Mouse (Mus musculus) lung, embryonic 15.5 days (tissue): Measurements from ENCODE around the gene Gm11115. TPM values are rescaled to one million over a fixed set of nuclear protein-coding genes. Genes with fewer than 3 reads are reported as not detected.

ENCODE experiments used
- ATAC-seq: fragments of 200-750 bp; cut with Nextera tagmentation; 2 replicates; pipeline ENCODE4 v1.8.0; 2017; ENCODE audit warnings: moderate number of reproducible peaks, borderline replicate concordance; ENCODE audit not compliant: low FRiP score, low TSS enrichment; ENCODE audit errors: extremely low read depth
- H3K27ac ChIP-seq: fragments of 300-500 bp; sonication (generic); 2 replicates; pipeline ENCODE4 v1.5.1; 2015; ENCODE audit warnings: moderate library complexity, mild to moderate bottlenecking, inconsistent platforms
- H3K27me3 ChIP-seq: fragments of 300-500 bp; sonication (generic); 2 replicates; pipeline ENCODE4 v1.6.1; 2015; ENCODE audit warnings: inconsistent platforms
- H3K36me3 ChIP-seq: fragments of 300-500 bp; sonication (generic); 2 replicates; pipeline ENCODE4 v1.6.1; 2015; ENCODE audit warnings: inconsistent platforms
- H3K4me1 ChIP-seq: fragments of 300-500 bp; sonication (generic); 2 replicates; pipeline ENCODE4 v1.6.1; 2015; ENCODE audit warnings: inconsistent platforms
- H3K4me2 ChIP-seq: fragments of 300-500 bp; sonication (generic); 2 replicates; pipeline ENCODE4 v1.6.1; 2015; ENCODE audit warnings: inconsistent platforms, mild to moderate bottlenecking, moderate library complexity
- H3K4me3 ChIP-seq: fragments of 300-500 bp; sonication (generic); 2 replicates; pipeline ENCODE4 v1.5.1; 2015; ENCODE audit warnings: mild to moderate bottlenecking, inconsistent platforms
- H3K9ac ChIP-seq: fragments of 300-500 bp; sonication (generic); 2 replicates; pipeline ENCODE4 v1.6.1; 2015; ENCODE audit warnings: inconsistent platforms
- H3K9me3 ChIP-seq: fragments of 300-500 bp; sonication (generic); 2 replicates; pipeline ENCODE4 v1.6.1; 2016; ENCODE audit warnings: inconsistent platforms
- WGBS: fragments of 180-500 bp; shearing (Covaris S2); methylation state at CpG from one replicate; pipeline ENCODE4 v1.1.7; 2015; 5-methylcytosine and 5-hydroxymethylcytosine counted together
- polyA plus RNA-seq: library from polyadenylated mRNA; unstranded; fragments of >200 nt; fragmentation: Nextera tagmentation; extraction: Ambion mirVana; gene quantifications from 2 replicates; pipeline ENCODE4 v1.2.1, GENCODE M21; 2015

Gene Gm11115
- not detected in 2 replicates for polyA plus RNA-seq

GRCm38 (mm10) chr5:88153999-88154398 lies at the start of gene Gm11115:
Gm11115 (minus strand) TSS chr5:88154099.
- ATAC-seq = no peak
- no peaks in the 10 kb centered on the region for H3K4me1 ChIP-seq
- H3K4me3 ChIP-seq = no peak within 1 kb of the TSS
- no peak within 1 kb of the TSS for H3K9ac ChIP-seq
- H3K4me2 ChIP-seq = no peak within 1 kb of the TSS
- no peaks in the 10 kb centered on the region for H3K27me3 ChIP-seq
- no peaks in the 10 kb centered on the region for H3K36me3 ChIP-seq
- no peaks in the 10 kb centered on the region for H3K9me3 ChIP-seq
- no peak within 1 kb of the TSS for H3K27ac ChIP-seq

DNA sequence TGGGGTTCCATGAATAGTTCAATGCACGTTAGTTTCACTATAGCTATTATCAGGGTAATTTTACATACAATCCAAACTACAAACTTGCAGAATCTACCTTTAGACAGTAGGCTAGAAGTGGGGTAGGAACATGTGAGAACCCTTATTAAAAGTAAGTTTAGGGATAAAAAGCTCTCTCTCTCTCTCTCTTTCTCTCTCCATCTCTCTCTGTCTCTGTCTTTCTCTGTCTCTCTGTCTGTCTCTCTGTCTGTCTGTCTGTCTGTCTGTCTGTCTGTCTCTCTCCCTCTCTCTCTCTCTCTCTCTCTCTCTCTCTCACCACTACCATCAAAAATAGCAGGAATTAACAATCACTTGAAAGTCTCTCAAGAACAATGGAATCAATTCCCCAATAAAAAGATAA lies 42.5 kb downstream of the Gm11115 start, which contains the start of gene Gm11116:
Gm11116 (minus strand) TSS at position 101 of the 400 bp plus-strand sequence.
- Histone ChIP-seq H3K4me2 (no peak within 1 kb of the TSS), H3K9me3 (no peaks in the 10 kb centered on the region), H3K4me1 (no peaks in the 10 kb centered on the region), H3K27ac (no peak within 1 kb of the TSS), H3K4me3 (no peak within 1 kb of the TSS), H3K36me3 (no peaks in the 10 kb centered on the region), H3K9ac (no peak within 1 kb of the TSS), H3K27me3 (no peaks in the 10 kb centered on the region)
- 51% methylated on average over 1 of the region's 1 CpGs for WGBS
- ATAC-seq = no peak

Other genes with a start within 250 kb of the Gm11115 start
- gene Csn3, start 228.5 kb downstream of the Gm11115 start, polyA plus RNA-seq = not detected in 2 replicates
- not detected in 2 replicates for gene 2310003L06Rik, start 184.6 kb downstream of the Gm11115 start, polyA plus RNA-seq
- not detected in 2 replicates for gene Gm28434, start 184.6 kb downstream of the Gm11115 start, polyA plus RNA-seq
- not detected in 2 replicates for gene Cabs1, start 174.7 kb downstream of the Gm11115 start, polyA plus RNA-seq
- not detected in 2 replicates for gene Smr3a, start 151.6 kb downstream of the Gm11115 start, polyA plus RNA-seq
- not detected in 2 replicates for gene Smr2, start 67.5 kb downstream of the Gm11115 start, polyA plus RNA-seq
- gene Gm11116, start 42.6 kb downstream of the Gm11115 start, polyA plus RNA-seq = not detected in 2 replicates
- not detected in 2 replicates for gene Gm7714, start 114.8 kb upstream of the Gm11115 start, polyA plus RNA-seq
- gene Prol1, start 163.2 kb upstream of the Gm11115 start, polyA plus RNA-seq = not detected in 2 replicates
- gene Amtn, start 222.0 kb upstream of the Gm11115 start, polyA plus RNA-seq = not detected in 2 replicates